Mouse (Mus musculus) ES-Bruce4 (cell line): ENCODE data around the gene BC048403.

ENCODE experiments used
- CTCF ChIP-seq: IDR thresholded peaks from one replicate; pipeline ENCODE4 v1.8.1; 2011; ENCODE audit warnings: low read depth, low read length
- EP300 ChIP-seq: IDR thresholded peaks from 2 replicates; pipeline ENCODE4 v1.6.1; 2011; ENCODE audit warnings: low read depth, low read length; ENCODE audit not compliant: insufficient read depth

DNA sequence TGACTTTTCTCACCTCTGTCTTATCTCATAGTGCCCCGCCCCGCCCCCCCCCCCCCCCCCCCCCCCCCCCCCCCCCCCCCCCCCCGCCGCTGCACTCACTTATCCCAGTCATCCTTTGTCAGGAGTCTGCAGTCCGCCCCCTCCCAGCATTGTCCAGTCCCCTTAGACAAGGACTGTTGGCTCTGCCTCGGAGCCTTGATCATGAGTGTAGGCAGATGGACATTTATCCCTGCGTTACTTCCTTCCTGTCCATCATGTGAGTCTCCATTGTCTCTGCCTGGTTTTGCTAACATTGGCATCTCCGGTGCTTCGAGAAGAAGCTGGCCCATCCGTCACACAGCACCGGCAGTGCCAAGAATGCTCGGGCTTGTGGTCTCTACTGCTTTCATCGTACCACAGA is 23.5 kb downstream of the BC048403 start:
- TF ChIP-seq EP300 (no peak), CTCF (no peak)
